Mouse (Mus musculus) stomach, postnatal 0 days (tissue): Measurements from ENCODE around the gene Rfwd3. TPM values are rescaled to one million over a fixed set of nuclear protein-coding genes. Genes with fewer than 3 reads are reported as not detected.

Experiments
- ATAC-seq: fragments of 200-750 bp; cut with Nextera tagmentation; 2 replicates; pipeline ENCODE4 v1.8.0; 2017; ENCODE audit not compliant: low FRiP score, low TSS enrichment
- DNase-seq: peaks from one replicate; pipeline ENCODE4 v3.0.0-alpha.2; 2016; ENCODE audit warnings: low spot score
- H3K27ac ChIP-seq: fragments of 300-500 bp; sonication (generic); replicated peaks from 2 replicates; pipeline ENCODE4 v1.5.1; 2014; ENCODE audit warnings: mild to moderate bottlenecking, control low read depth
- H3K27me3 ChIP-seq: fragments of 300-500 bp; sonication (generic); 2 replicates; pipeline ENCODE4 v1.6.1; 2014; ENCODE audit warnings: low read length; ENCODE audit not compliant: control insufficient read depth, insufficient read depth
- H3K36me3 ChIP-seq: fragments of 300-500 bp; sonication (generic); 2 replicates; pipeline ENCODE4 v1.6.1; 2014; ENCODE audit warnings: low read length, mixed read lengths; ENCODE audit not compliant: control insufficient read depth, insufficient read depth
- H3K4me1 ChIP-seq: fragments of 300-500 bp; sonication (generic); replicated peaks from 2 replicates; pipeline ENCODE4 v1.6.1; 2014; ENCODE audit warnings: antibody characterized with exemption; ENCODE audit not compliant: control insufficient read depth, insufficient read depth
- H3K4me2 ChIP-seq: fragments of 300-500 bp; sonication (generic); replicated peaks from 2 replicates; pipeline ENCODE4 v1.6.1; 2014; ENCODE audit warnings: low read depth, mild to moderate bottlenecking, control low read depth, moderate library complexity
- H3K4me3 ChIP-seq: fragments of 300-500 bp; sonication (generic); 2 replicates; pipeline ENCODE4 v1.5.1; 2014; ENCODE audit warnings: low read depth, low read length, control low read depth
- H3K9ac ChIP-seq: fragments of 300-500 bp; sonication (generic); 2 replicates; pipeline ENCODE4 v1.6.1; 2014; ENCODE audit warnings: mild to moderate bottlenecking, low read length, control low read depth, mixed read lengths
- H3K9me3 ChIP-seq: fragments of 300-500 bp; sonication (generic); 2 replicates; pipeline ENCODE4 v1.6.1; 2016; ENCODE audit warnings: low read length; ENCODE audit not compliant: control insufficient read depth
- CTCF ChIP-seq: IDR thresholded peaks from 2 replicates; pipeline ENCODE4 v1.5.1; 2016; ENCODE audit warnings: antibody characterized with exemption, low read depth, mild to moderate bottlenecking, moderate library complexity
- EP300 ChIP-seq: optimal IDR thresholded peaks from 2 replicates; pipeline ENCODE3; 2016; ENCODE audit warnings: antibody characterized with exemption
- WGBS: fragments of 180-500 bp; shearing (Covaris S2); extraction: QIAGEN DNeasy Blood & Tissue Kit; methylation state at CpG from one replicate; pipeline ENCODE4 v1.1.7; 2014; 5-methylcytosine and 5-hydroxymethylcytosine counted together
- polyA plus RNA-seq: library from polyadenylated mRNA; unstranded; fragments of >200 nt; fragmentation: Nextera tagmentation; extraction: Ambion mirVana; gene quantifications from 2 replicates; pipeline ENCODE4 v1.2.1, GENCODE M21; 2015

Gene Rfwd3
- polyA plus RNA-seq, 1 experiment from 2014 or later = 12.5 TPM

DNA sequence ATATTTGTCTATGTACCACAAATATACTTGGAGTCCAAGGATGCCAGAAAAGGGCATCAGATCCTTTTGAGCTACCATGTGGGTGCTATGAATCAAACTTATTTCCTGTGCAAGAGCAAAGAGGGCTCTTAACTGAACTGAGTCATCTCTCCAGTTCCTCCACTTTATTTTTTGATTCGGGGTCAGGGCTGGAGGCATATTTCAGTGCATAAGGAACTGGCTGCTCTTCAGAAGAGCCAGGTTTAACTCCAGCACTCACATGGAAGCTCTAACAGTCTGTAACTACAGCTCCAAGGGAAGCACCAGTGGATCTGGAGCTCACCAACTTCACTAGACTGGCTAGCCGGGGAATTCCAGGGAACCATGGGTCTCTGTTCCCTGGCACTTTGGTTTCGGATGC, 62.7 kb downstream of the Rfwd3 start:
- ATAC-seq = no peak
- Histone ChIP-seq H3K27me3 (no peaks in the 10 kb centered on the region), H3K9me3 (no peaks in the 10 kb centered on the region), H3K4me2 (no peak overlapping the region), H3K4me3 (no peak overlapping the region), H3K9ac (no peak overlapping the region), H3K36me3 (no peaks in the 10 kb centered on the region), H3K4me1 (no peaks in the 10 kb centered on the region), H3K27ac (no peak overlapping the region; the same call in 1 of the 2 replicates)
- WGBS = 68% methylated on average over 3 of the region's 3 CpGs
- DNase-seq = no peak
- no peak for TF ChIP-seq CTCF
- TF ChIP-seq EP300 = no peak

DNA sequence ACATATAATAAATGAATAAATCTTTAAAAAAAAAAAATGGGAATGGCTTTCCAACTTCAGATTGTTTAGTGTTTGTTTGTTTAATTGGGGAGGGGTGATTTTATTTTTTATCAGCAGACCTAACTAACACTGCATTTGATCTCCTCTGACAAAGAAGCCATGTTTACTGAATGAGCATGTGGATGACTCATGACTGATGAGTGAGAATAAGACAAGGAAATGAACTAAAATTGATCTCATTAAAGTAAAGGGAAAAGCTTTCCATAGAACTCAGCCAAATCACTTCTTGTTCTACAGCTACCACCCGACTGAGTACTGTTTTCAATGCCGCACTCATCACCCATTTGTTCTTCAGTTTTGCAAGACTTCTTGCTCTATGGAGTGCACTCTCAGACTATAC, 66.3 kb downstream of the Rfwd3 start:
- peak overlapping the region; percentile 58; the same call in 1 of the 2 replicates for H3K27ac ChIP-seq
- WGBS = 81% methylated on average over 2 of the region's 2 CpGs

DNA sequence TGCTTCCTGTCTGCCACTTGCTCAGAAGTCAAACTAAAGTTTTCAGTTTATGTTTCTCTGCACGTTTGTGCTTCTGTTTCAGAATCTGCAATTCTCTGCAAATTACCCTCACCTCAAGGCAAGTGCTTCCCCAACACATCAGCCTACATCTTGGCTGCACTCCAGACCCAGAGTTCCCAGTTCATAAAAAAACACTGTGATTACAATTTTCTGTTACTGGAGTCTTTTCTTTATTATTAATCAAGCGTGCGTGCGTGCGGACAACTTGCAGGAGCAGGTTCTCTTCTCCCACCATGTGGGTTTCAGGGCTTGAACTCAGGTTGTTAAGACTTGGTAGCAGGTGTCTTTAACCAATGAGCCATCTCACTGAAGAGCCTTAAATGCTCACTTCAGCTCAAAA, 75.9 kb downstream of the Rfwd3 start:
- Histone ChIP-seq H3K27ac (no peak overlapping the region), H3K4me1 (no peaks in the 10 kb centered on the region), H3K9ac (no peak overlapping the region), H3K4me2 (no peak overlapping the region), H3K9me3 (no peaks in the 10 kb centered on the region), H3K4me3 (no peak overlapping the region), H3K36me3 (no peaks in the 10 kb centered on the region), H3K27me3 (no peaks in the 10 kb centered on the region)
- DNase-seq = no peak
- no peak for ATAC-seq
- TF ChIP-seq CTCF (no peak), EP300 (no peak)
- WGBS = 42% methylated on average over 5 of the region's 5 CpGs

More for the DNA sequence above, 66.3 kb downstream of the Rfwd3 start:
- Histone ChIP-seq H3K4me3 (no peak overlapping the region), H3K9me3 (no peaks in the 10 kb centered on the region), H3K36me3 (no peaks in the 10 kb centered on the region; the same call in 1 of the 2 replicates), H3K4me2 (no peak overlapping the region), H3K9ac (no peak overlapping the region), H3K27me3 (no peaks in the 10 kb centered on the region), H3K4me1 (no peaks in the 10 kb centered on the region)
- no peak for TF ChIP-seq CTCF
- no peak for TF ChIP-seq EP300
- ATAC-seq (peak; percentile 73; the same call in 1 of the 2 replicates), DNase-seq (no peak)

Other genes starting within 250 kb of the Rfwd3 start
- gene Exosc6, start 243.9 kb downstream of the Rfwd3 start, polyA plus RNA-seq = 8.6 and 10.0 TPM in 2 replicates
- not detected in 2 replicates for gene Clec18a, start 207.8 kb downstream of the Rfwd3 start, polyA plus RNA-seq
- 4.9 and 5.8 TPM in 2 replicates for gene Pdpr, start 205.6 kb downstream of the Rfwd3 start, polyA plus RNA-seq
- gene Glg1, start 41.0 kb downstream of the Rfwd3 start, polyA plus RNA-seq = 25.1 and 27.3 TPM in 2 replicates
- 4.4 and 4.8 TPM in 2 replicates for gene Mlkl, start 38.0 kb upstream of the Rfwd3 start, polyA plus RNA-seq
- 24.7 and 34.2 TPM in 2 replicates for gene Fa2h, start 93.6 kb upstream of the Rfwd3 start, polyA plus RNA-seq
- 2.0 and 2.2 TPM in 2 replicates for gene Wdr59, start 221.9 kb upstream of the Rfwd3 start, polyA plus RNA-seq
- 14.8 and 19.2 TPM in 2 replicates for gene Znrf1, start 235.9 kb upstream of the Rfwd3 start, polyA plus RNA-seq